Mouse (Mus musculus): ENCODE data around the gene Ctu2. TPM values are rescaled to one million over a fixed set of nuclear protein-coding genes. Genes with fewer than 3 reads are reported as not detected.
A peak's percentile ranks its signal among the peaks of the same experiment; 100 is the strongest.

The Ctu2 gene
- polyA plus RNA-seq, 1 experiment from 2014 or later = 53.8 TPM

- peak; percentile 2; the same call in 1 of the 2 replicates for ATAC-seq (replicated peaks; ENCODE audit: low FRiP score, low TSS enrichment, low read depth)
- Histone ChIP-seq H3K9me3 (ENCODE audit: control insufficient read depth, low read length) (no peaks in the 10 kb centered on the region), H3K4me1 (replicated peaks; ENCODE audit: control insufficient read depth, insufficient read depth, low read length) (peaks cover 28% of the 10 kb centered on the region), H3K36me3 (ENCODE audit: control insufficient read depth, insufficient read depth, low read length) (peaks cover 30% of the 10 kb centered on the region), H3K27me3 (replicated peaks; ENCODE audit: control insufficient read depth, insufficient read depth, low read length) (no peaks in the 10 kb centered on the region), H3K4me2 (ENCODE audit: low read length) (peak overlapping the region; percentile 75), H3K4me3 (ENCODE audit: low read depth, low read length) (peak overlapping the region; percentile 37; the same call in 1 of the 2 replicates), H3K27ac (ENCODE audit: low read depth) (peak overlapping the region; percentile 76), H3K9ac (ENCODE audit: low read length) (no peak overlapping the region; the same call in 1 of the 2 replicates)
- no peak for DNase-seq (ENCODE audit: low spot score)
- WGBS = 61% methylated on average over 11 of the region's 11 CpGs
These were observed 42.6 kb upstream of the Ctu2 start for GRCm38 (mm10) chr8:122433269-122433905.

GRCm38 (mm10) chr8:122435375-122435774, 40.6 kb upstream of the Ctu2 start:
- ATAC-seq (replicated peaks; ENCODE audit: low FRiP score, low TSS enrichment, low read depth) (no peak), DNase-seq (ENCODE audit: low spot score) (no peak)
- Histone ChIP-seq H3K36me3 (ENCODE audit: control insufficient read depth, insufficient read depth, low read length) (peaks cover 42% of the 10 kb centered on the region), H3K9me3 (ENCODE audit: control insufficient read depth, low read length) (no peaks in the 10 kb centered on the region), H3K27ac (ENCODE audit: low read depth) (no peak overlapping the region), H3K9ac (ENCODE audit: low read length) (no peak overlapping the region), H3K4me3 (ENCODE audit: low read depth, low read length) (no peak overlapping the region), H3K27me3 (replicated peaks; ENCODE audit: control insufficient read depth, insufficient read depth, low read length) (no peaks in the 10 kb centered on the region), H3K4me2 (ENCODE audit: low read length) (no peak overlapping the region), H3K4me1 (replicated peaks; ENCODE audit: control insufficient read depth, insufficient read depth, low read length) (peaks cover 31% of the 10 kb centered on the region)
- WGBS = 89% methylated on average over 6 of the region's 6 CpGs

GRCm38 (mm10) chr8:122436146-122436545, 39.8 kb upstream of the Ctu2 start:
- Histone ChIP-seq H3K36me3 (ENCODE audit: control insufficient read depth, insufficient read depth, low read length) (peaks cover 42% of the 10 kb centered on the region), H3K27ac (ENCODE audit: low read depth) (no peak overlapping the region), H3K9me3 (ENCODE audit: control insufficient read depth, low read length) (no peaks in the 10 kb centered on the region), H3K27me3 (replicated peaks; ENCODE audit: control insufficient read depth, insufficient read depth, low read length) (no peaks in the 10 kb centered on the region), H3K4me1 (replicated peaks; ENCODE audit: control insufficient read depth, insufficient read depth, low read length) (peaks cover 26% of the 10 kb centered on the region), H3K4me2 (ENCODE audit: low read length) (no peak overlapping the region), H3K4me3 (ENCODE audit: low read depth, low read length) (no peak overlapping the region), H3K9ac (ENCODE audit: low read length) (no peak overlapping the region)
- 94% methylated on average over 9 of the region's 9 CpGs for WGBS
- ATAC-seq (replicated peaks; ENCODE audit: low FRiP score, low TSS enrichment, low read depth) (no peak), DNase-seq (ENCODE audit: low spot score) (no peak)

- H3K27me3 ChIP-seq (replicated peaks; ENCODE audit: control insufficient read depth, insufficient read depth, low read length) = no peaks in the 10 kb centered on the region
- WGBS = 87% methylated on average over 20 of the region's 20 CpGs
These were observed 39.3 kb upstream of the Ctu2 start for GRCm38 (mm10) chr8:122436586-122437125.

GRCm38 (mm10) chr8:122437708-122438331, 38.1 kb upstream of the Ctu2 start:
- Histone ChIP-seq H3K36me3 (ENCODE audit: control insufficient read depth, insufficient read depth, low read length) (peaks cover 42% of the 10 kb centered on the region), H3K27ac (ENCODE audit: low read depth) (peak overlapping the region; percentile 79), H3K4me1 (replicated peaks; ENCODE audit: control insufficient read depth, insufficient read depth, low read length) (peaks cover 25% of the 10 kb centered on the region), H3K4me3 (ENCODE audit: low read depth, low read length) (no peak overlapping the region), H3K9ac (ENCODE audit: low read length) (no peak overlapping the region; the same call in 1 of the 2 replicates), H3K4me2 (ENCODE audit: low read length) (peak overlapping the region; percentile 34), H3K9me3 (ENCODE audit: control insufficient read depth, low read length) (no peaks in the 10 kb centered on the region), H3K27me3 (replicated peaks; ENCODE audit: control insufficient read depth, insufficient read depth, low read length) (no peaks in the 10 kb centered on the region)
- peak; percentile 47 for ATAC-seq (replicated peaks; ENCODE audit: low FRiP score, low TSS enrichment, low read depth)
- 74% methylated on average over 13 of the region's 13 CpGs for WGBS
- DNase-seq (ENCODE audit: low spot score) = no peak

More at GRCm38 (mm10) chr8:122436586-122437125, 39.3 kb upstream of the Ctu2 start:
- ATAC-seq (replicated peaks; ENCODE audit: low FRiP score, low TSS enrichment, low read depth) (no peak), DNase-seq (ENCODE audit: low spot score) (no peak)
- Histone ChIP-seq H3K27ac (ENCODE audit: low read depth) (no peak overlapping the region), H3K36me3 (ENCODE audit: control insufficient read depth, insufficient read depth, low read length) (peaks cover 42% of the 10 kb centered on the region), H3K4me1 (replicated peaks; ENCODE audit: control insufficient read depth, insufficient read depth, low read length) (peaks cover 21% of the 10 kb centered on the region), H3K4me2 (ENCODE audit: low read length) (no peak overlapping the region), H3K9ac (ENCODE audit: low read length) (no peak overlapping the region), H3K4me3 (ENCODE audit: low read depth, low read length) (no peak overlapping the region), H3K9me3 (ENCODE audit: control insufficient read depth, low read length) (no peaks in the 10 kb centered on the region)

GRCm38 (mm10) chr8:122439336-122439735, 36.6 kb upstream of the Ctu2 start:
- Histone ChIP-seq H3K9ac (ENCODE audit: low read length) (no peak overlapping the region), H3K4me1 (replicated peaks; ENCODE audit: control insufficient read depth, insufficient read depth, low read length) (peaks cover 22% of the 10 kb centered on the region), H3K4me3 (ENCODE audit: low read depth, low read length) (no peak overlapping the region), H3K4me2 (ENCODE audit: low read length) (no peak overlapping the region), H3K27ac (ENCODE audit: low read depth) (no peak overlapping the region), H3K36me3 (ENCODE audit: control insufficient read depth, insufficient read depth, low read length) (peaks cover 37% of the 10 kb centered on the region), H3K27me3 (replicated peaks; ENCODE audit: control insufficient read depth, insufficient read depth, low read length) (no peaks in the 10 kb centered on the region), H3K9me3 (ENCODE audit: control insufficient read depth, low read length) (no peaks in the 10 kb centered on the region)
- 92% methylated on average over 16 of the region's 16 CpGs for whole genome bisulfite sequencing
- ATAC-seq (replicated peaks; ENCODE audit: low FRiP score, low TSS enrichment, low read depth) = no peak
- DNase-seq (ENCODE audit: low spot score) = no peak

GRCm38 (mm10) chr8:122441326-122441725, 34.6 kb upstream of the Ctu2 start:
- ATAC-seq (replicated peaks; ENCODE audit: low FRiP score, low TSS enrichment, low read depth) = no peak
- 87% methylated on average over 1 of the region's 1 CpGs for WGBS

GRCm38 (mm10) chr8:122442356-122442755, 33.6 kb upstream of the Ctu2 start:
- no peak for ATAC-seq (replicated peaks; ENCODE audit: low FRiP score, low TSS enrichment, low read depth)
- Histone ChIP-seq H3K4me3 (ENCODE audit: low read depth, low read length) (peak overlapping the region; percentile 81), H3K36me3 (ENCODE audit: control insufficient read depth, insufficient read depth, low read length) (peaks cover 15% of the 10 kb centered on the region; the same call in 1 of the 2 replicates), H3K4me1 (replicated peaks; ENCODE audit: control insufficient read depth, insufficient read depth, low read length) (peaks cover 31% of the 10 kb centered on the region), H3K4me2 (ENCODE audit: low read length) (peak overlapping the region; percentile 82), H3K9ac (ENCODE audit: low read length) (peak overlapping the region; percentile 56), H3K27ac (ENCODE audit: low read depth) (no peak overlapping the region), H3K27me3 (replicated peaks; ENCODE audit: control insufficient read depth, insufficient read depth, low read length) (no peaks in the 10 kb centered on the region), H3K9me3 (ENCODE audit: control insufficient read depth, low read length) (no peaks in the 10 kb centered on the region)
- WGBS = 23% methylated on average over 7 of the region's 7 CpGs
- DNase-seq (ENCODE audit: low spot score) = no peak

More at GRCm38 (mm10) chr8:122441326-122441725, 34.6 kb upstream of the Ctu2 start:
- Histone ChIP-seq H3K27me3 (replicated peaks; ENCODE audit: control insufficient read depth, insufficient read depth, low read length) (no peaks in the 10 kb centered on the region), H3K9ac (ENCODE audit: low read length) (no peak overlapping the region), H3K4me1 (replicated peaks; ENCODE audit: control insufficient read depth, insufficient read depth, low read length) (peaks cover 31% of the 10 kb centered on the region), H3K4me2 (ENCODE audit: low read length) (no peak overlapping the region), H3K9me3 (ENCODE audit: control insufficient read depth, low read length) (no peaks in the 10 kb centered on the region), H3K36me3 (ENCODE audit: control insufficient read depth, insufficient read depth, low read length) (peaks cover 21% of the 10 kb centered on the region), H3K4me3 (ENCODE audit: low read depth, low read length) (no peak overlapping the region), H3K27ac (ENCODE audit: low read depth) (no peak overlapping the region)
- no peak for DNase-seq (ENCODE audit: low spot score)

All from intestine, embryonic 14.5 days (tissue).